Mouse (Mus musculus) heart, embryonic 16.5 days (tissue): ENCODE data around the gene Nup210l. TPM values are rescaled to one million over a fixed set of nuclear protein-coding genes. Genes with fewer than 3 reads are reported as not detected.

Experiments
- ATAC-seq: fragments of 200-750 bp; cut with Nextera tagmentation; replicated peaks from 2 replicates; pipeline ENCODE4 v1.8.0; 2017; ENCODE audit warnings: moderate number of reproducible peaks; ENCODE audit not compliant: insufficient read depth, low FRiP score; ENCODE audit errors: extremely low read depth
- H3K27ac ChIP-seq: fragments of 300-500 bp; sonication (generic); 2 replicates; pipeline ENCODE4 v1.5.1; 2014; ENCODE audit warnings: mild to moderate bottlenecking, low read length, control low read depth, moderate library complexity
- H3K27me3 ChIP-seq: fragments of 300-500 bp; sonication (generic); 2 replicates; pipeline ENCODE4 v1.6.1; 2014; ENCODE audit warnings: low read length, mixed read lengths; ENCODE audit not compliant: control insufficient read depth, insufficient read depth
- H3K36me3 ChIP-seq: fragments of 300-500 bp; sonication (generic); 2 replicates; pipeline ENCODE4 v1.6.1; 2014; ENCODE audit not compliant: control insufficient read depth, insufficient read depth
- H3K4me1 ChIP-seq: fragments of 300-500 bp; sonication (generic); 2 replicates; pipeline ENCODE4 v1.6.1; 2014; ENCODE audit warnings: low read length, mixed read lengths; ENCODE audit not compliant: control insufficient read depth, insufficient read depth
- H3K4me2 ChIP-seq: fragments of 300-500 bp; sonication (generic); 2 replicates; pipeline ENCODE4 v1.6.1; 2014; ENCODE audit warnings: low read depth, mild to moderate bottlenecking, control low read depth, low read length
- H3K4me3 ChIP-seq: fragments of 300-500 bp; sonication (generic); 2 replicates; pipeline ENCODE4 v1.5.1; 2014; ENCODE audit warnings: mild to moderate bottlenecking, control low read depth, low read length
- H3K9ac ChIP-seq: fragments of 300-500 bp; sonication (generic); 2 replicates; pipeline ENCODE4 v1.6.1; 2014; ENCODE audit warnings: low read length, control low read depth
- H3K9me3 ChIP-seq: fragments of 300-500 bp; sonication (generic); replicated peaks from 2 replicates; pipeline ENCODE4 v1.6.1; 2016; ENCODE audit warnings: low read length; ENCODE audit not compliant: control insufficient read depth
- WGBS: fragments of 180-500 bp; shearing (Covaris S2); extraction: QIAGEN DNeasy Blood & Tissue Kit; methylation state at CpG from one replicate; pipeline ENCODE4 v1.1.7; 2014; 5-methylcytosine and 5-hydroxymethylcytosine counted together
- polyA plus RNA-seq: library from polyadenylated mRNA; unstranded; fragments of >200 nt; fragmentation: Nextera tagmentation; extraction: Ambion mirVana; gene quantifications from 2 replicates; pipeline ENCODE4 v1.2.1, GENCODE M21; 2015

Nup210l gene
- polyA plus RNA-seq, 1 experiment from 2014 or later: 0.32 TPM

- ATAC-seq: no peak
- Histone ChIP-seq H3K4me3 (no peak overlapping the region), H3K27me3 (no peaks in the 10 kb centered on the region), H3K36me3 (no peaks in the 10 kb centered on the region), H3K4me2 (no peak overlapping the region), H3K4me1 (no peaks in the 10 kb centered on the region), H3K27ac (no peak overlapping the region), H3K9me3 (no peaks in the 10 kb centered on the region), H3K9ac (no peak overlapping the region)
- WGBS: 34% methylated on average over 3 of the region's 3 CpGs
Observed at GRCm38 (mm10) chr3:90134483-90134882, 30.6 kb downstream of the Nup210l start.

DNA sequence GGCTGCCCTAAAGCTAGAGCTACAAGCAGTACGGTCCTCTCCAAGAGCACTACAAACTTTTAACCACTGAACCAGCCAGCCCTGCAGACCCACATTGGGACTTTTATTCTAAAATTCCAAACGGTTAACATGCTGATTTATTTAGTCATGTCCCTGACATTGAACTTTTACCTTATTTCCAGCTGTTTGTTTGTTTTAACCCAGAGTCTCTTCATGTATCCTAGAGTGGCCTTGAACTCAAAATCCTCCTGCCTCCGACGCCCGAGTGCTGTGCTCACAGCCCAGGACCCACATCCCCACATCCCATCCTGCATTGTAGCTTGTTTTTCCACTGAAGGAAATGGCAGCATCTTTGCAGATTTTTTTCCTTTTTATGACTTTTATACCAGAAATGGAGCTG lies 31.1 kb downstream of the Nup210l start:
- Histone ChIP-seq H3K4me3 (no peak overlapping the region), H3K27me3 (no peaks in the 10 kb centered on the region), H3K27ac (no peak overlapping the region), H3K9me3 (no peaks in the 10 kb centered on the region), H3K9ac (no peak overlapping the region), H3K36me3 (no peaks in the 10 kb centered on the region), H3K4me2 (no peak overlapping the region), H3K4me1 (no peaks in the 10 kb centered on the region)
- ATAC-seq: no peak
- WGBS: 77% methylated on average over 5 of the region's 5 CpGs

- Histone ChIP-seq H3K9ac (no peak overlapping the region), H3K9me3 (no peaks in the 10 kb centered on the region), H3K27me3 (no peaks in the 10 kb centered on the region), H3K36me3 (no peaks in the 10 kb centered on the region), H3K27ac (no peak overlapping the region), H3K4me3 (no peak overlapping the region), H3K4me1 (no peaks in the 10 kb centered on the region), H3K4me2 (no peak overlapping the region)
- no peak for ATAC-seq
- 41% methylated on average over 13 of the region's 13 CpGs for WGBS
Observed at GRCm38 (mm10) chr3:90136660-90137059, 32.7 kb downstream of the Nup210l start.

DNA sequence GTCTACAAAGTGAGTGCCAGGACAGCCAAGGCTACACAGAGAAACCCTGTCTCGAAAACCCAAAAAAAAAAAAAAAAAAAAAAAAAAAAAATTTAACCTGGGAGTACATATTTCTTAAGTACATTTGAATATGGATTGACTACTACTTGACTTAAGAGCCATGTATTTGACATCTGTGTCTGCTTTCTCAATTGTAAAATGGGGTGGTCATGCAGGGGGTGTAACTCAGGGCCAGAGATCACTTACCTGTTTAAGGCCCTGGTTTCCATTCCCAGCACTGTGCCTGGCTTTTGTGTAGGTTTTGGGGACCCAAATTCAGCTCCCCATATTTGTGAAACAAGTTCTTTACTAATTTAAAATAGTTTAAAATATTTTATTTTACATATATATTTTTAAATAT lies 33.7 kb downstream of the Nup210l start:
- no peak overlapping the region for H3K4me3 ChIP-seq
- H3K4me1 ChIP-seq: no peaks in the 10 kb centered on the region
- no peak overlapping the region for H3K4me2 ChIP-seq
- ATAC-seq: no peak
- H3K27me3 ChIP-seq: no peaks in the 10 kb centered on the region
- no CpG with 5 or more reads among the region's 1 CpGs for WGBS
- H3K9ac ChIP-seq: no peak overlapping the region
- no peaks in the 10 kb centered on the region for H3K36me3 ChIP-seq
- H3K27ac ChIP-seq: no peak overlapping the region
- no peaks in the 10 kb centered on the region for H3K9me3 ChIP-seq

DNA sequence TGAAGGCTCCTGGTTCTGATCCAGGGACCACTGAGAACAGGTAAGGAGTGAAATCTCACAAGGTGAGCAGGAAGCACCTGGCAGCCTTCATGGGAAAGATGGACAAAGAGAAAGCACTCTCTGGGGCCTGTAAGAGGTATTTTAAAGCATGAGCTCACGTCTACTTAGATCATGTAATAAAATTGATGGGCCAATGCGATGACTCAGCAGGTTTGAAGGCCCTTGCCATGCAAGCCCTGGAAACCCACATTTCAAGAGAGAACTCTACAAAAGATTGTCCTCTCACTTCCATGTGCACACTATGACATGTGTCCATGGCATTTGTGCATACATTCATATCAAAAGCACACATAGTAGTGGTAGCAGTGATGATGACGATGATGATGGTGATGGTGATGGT lies 36.0 kb downstream of the Nup210l start:
- no peak overlapping the region for H3K27ac ChIP-seq
- H3K36me3 ChIP-seq: no peaks in the 10 kb centered on the region
- H3K9ac ChIP-seq: no peak overlapping the region
- no peaks in the 10 kb centered on the region for H3K27me3 ChIP-seq
- WGBS: 89% methylated on average over 3 of the region's 3 CpGs
- H3K4me3 ChIP-seq: no peak overlapping the region
- no peak for ATAC-seq
- no peaks in the 10 kb centered on the region for H3K4me1 ChIP-seq
- no peaks in the 10 kb centered on the region for H3K9me3 ChIP-seq
- no peak overlapping the region for H3K4me2 ChIP-seq

DNA sequence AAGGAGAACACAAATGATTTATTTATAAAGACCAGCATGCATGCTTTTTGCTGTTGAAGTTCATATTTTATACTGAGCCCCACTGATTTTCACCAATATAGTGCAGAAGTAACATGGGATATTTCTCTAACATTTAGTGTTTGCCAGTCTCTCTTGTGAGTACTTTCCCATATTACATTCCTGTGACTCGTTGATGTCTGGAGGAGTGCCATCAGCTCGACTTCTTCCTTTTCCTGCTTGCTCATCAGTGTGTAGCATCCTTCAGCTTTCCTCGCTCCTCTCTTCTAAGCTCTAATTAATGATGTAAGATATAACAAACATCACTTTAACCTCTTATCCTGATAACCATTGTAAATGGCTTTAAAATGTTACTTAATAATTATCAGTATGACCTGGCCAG lies 41.5 kb downstream of the Nup210l start:
- WGBS: 61% methylated on average over 3 of the region's 3 CpGs
- no peak overlapping the region for H3K4me2 ChIP-seq
- H3K27me3 ChIP-seq: no peaks in the 10 kb centered on the region
- no peak overlapping the region for H3K9ac ChIP-seq
- H3K4me1 ChIP-seq: no peaks in the 10 kb centered on the region
- H3K4me3 ChIP-seq: no peak overlapping the region
- no peaks in the 10 kb centered on the region for H3K9me3 ChIP-seq
- no peak overlapping the region for H3K27ac ChIP-seq
- no peak for ATAC-seq
- no peaks in the 10 kb centered on the region for H3K36me3 ChIP-seq

- Histone ChIP-seq H3K36me3 (no peaks in the 10 kb centered on the region), H3K4me3 (no peak overlapping the region), H3K9ac (no peak overlapping the region), H3K4me1 (no peaks in the 10 kb centered on the region), H3K27me3 (no peaks in the 10 kb centered on the region), H3K9me3 (no peaks in the 10 kb centered on the region), H3K27ac (no peak overlapping the region), H3K4me2 (no peak overlapping the region)
- no peak for ATAC-seq
- whole genome bisulfite sequencing: 92% methylated on average over 1 of the region's 1 CpGs
Observed at GRCm38 (mm10) chr3:90146651-90147050, 42.7 kb downstream of the Nup210l start.

- H3K27me3 ChIP-seq: no peaks in the 10 kb centered on the region
- H3K4me3 ChIP-seq: no peak overlapping the region
- no peaks in the 10 kb centered on the region for H3K9me3 ChIP-seq
- no peaks in the 10 kb centered on the region for H3K36me3 ChIP-seq
- 83% methylated on average over 12 of the region's 12 CpGs for WGBS
- no peak overlapping the region for H3K4me2 ChIP-seq
- no peak overlapping the region for H3K9ac ChIP-seq
- no peak overlapping the region for H3K27ac ChIP-seq
- 0 out of 2 replicates have a peak, but pooled peaks cover 2% of the 10 kb centered on the region for H3K4me1 ChIP-seq
- ATAC-seq: no peak
Observed at GRCm38 (mm10) chr3:90151086-90151740, 47.3 kb downstream of the Nup210l start.

DNA sequence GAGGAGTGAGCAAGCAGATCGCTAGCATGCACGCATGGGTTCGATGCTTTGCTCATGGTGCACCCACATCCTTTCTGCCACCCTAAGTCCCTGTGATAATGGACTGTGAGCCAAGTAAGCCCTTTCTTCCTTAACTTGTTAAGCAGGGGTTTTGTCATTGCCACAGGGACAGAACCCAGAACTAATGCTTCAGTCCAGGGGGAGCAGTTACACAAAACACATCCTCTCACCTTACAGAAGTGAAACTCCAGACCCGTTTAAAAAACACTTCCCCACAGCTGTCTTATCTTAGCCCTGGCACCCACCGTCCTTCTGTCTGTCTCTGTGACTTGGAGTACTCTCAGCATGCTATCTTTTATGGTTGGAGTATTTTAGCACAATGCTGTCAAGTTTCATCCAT lies 52.1 kb downstream of the Nup210l start:
- Histone ChIP-seq H3K4me3 (no peak overlapping the region), H3K9me3 (no peaks in the 10 kb centered on the region), H3K9ac (no peak overlapping the region; the same call in 1 of the 2 replicates), H3K36me3 (no peaks in the 10 kb centered on the region), H3K4me2 (no peak overlapping the region), H3K27me3 (no peaks in the 10 kb centered on the region), H3K4me1 (0 out of 2 replicates have a peak, but pooled peaks cover 2% of the 10 kb centered on the region), H3K27ac (no peak overlapping the region)
- no peak for ATAC-seq
- 50% methylated on average over 5 of the region's 5 CpGs for WGBS
